Mouse (Mus musculus) C2C12 (cell line): ENCODE measurements around the gene Aox2.

ENCODE experiments used
- CEBPB ChIP-seq: IDR thresholded peaks from one replicate; pipeline ENCODE4 v1.6.1; 2011; ENCODE audit warnings: low read depth, mild to moderate bottlenecking, control low read depth, moderate library complexity
- CTCF ChIP-seq: IDR thresholded peaks from one replicate; pipeline ENCODE4 v1.5.1; 2011; ENCODE audit not compliant: control insufficient read depth, insufficient read depth, insufficient read length
- FOSL1 ChIP-seq: IDR thresholded peaks from one replicate; pipeline ENCODE4 v1.8.0; 2011; ENCODE audit warnings: mild to moderate bottlenecking, low read length; ENCODE audit not compliant: poor library complexity, insufficient read depth, severe bottlenecking
- MAX ChIP-seq: IDR thresholded peaks from one replicate; pipeline ENCODE4 v1.6.1; 2011; ENCODE audit warnings: mild to moderate bottlenecking, control low read depth
- MYOD1 ChIP-seq: IDR thresholded peaks from one replicate; pipeline ENCODE4 v1.6.1; 2011; ENCODE audit warnings: low read depth; ENCODE audit not compliant: control insufficient read depth, insufficient read length
- MYOG ChIP-seq: IDR thresholded peaks from one replicate; pipeline ENCODE4 v1.6.1; 2011; ENCODE audit not compliant: control insufficient read depth, insufficient read length; ENCODE audit errors: extremely low read depth
- USF1 ChIP-seq: IDR thresholded peaks from one replicate; pipeline ENCODE4 v1.6.1; 2011; ENCODE audit warnings: low read depth, mild to moderate bottlenecking, control low read depth, moderate library complexity

DNA sequence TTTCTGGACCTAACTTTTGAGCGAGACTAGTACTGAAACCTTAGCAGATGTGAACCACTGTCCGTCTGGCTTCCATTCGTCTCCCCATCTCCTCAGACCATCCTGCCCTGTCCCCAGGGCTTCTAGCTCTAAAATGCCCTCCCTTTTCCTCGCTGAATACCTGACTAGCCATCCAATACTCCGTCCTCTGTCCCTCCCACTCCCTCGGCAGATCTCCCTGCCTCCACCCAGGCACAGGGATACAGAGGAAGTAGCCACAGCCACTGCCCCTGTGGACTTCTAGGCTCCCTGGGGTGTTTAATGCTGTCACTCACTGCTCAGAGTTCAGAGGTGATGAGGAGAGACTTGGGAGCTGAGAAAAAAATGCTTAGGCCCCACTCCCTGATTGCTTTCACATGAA, 23.9 kb downstream of the Aox2 start:
- TF ChIP-seq CTCF = no peak
- no peak for TF ChIP-seq MAX
- TF ChIP-seq MYOD1 = no peak
- TF ChIP-seq MYOG = no peak
- TF ChIP-seq CEBPB = no peak
- TF ChIP-seq FOSL1 = no peak
- no peak for TF ChIP-seq USF1
